Comparison of ENCODE assay signal across 8 mouse cellular contexts in the genomic region with DNA sequence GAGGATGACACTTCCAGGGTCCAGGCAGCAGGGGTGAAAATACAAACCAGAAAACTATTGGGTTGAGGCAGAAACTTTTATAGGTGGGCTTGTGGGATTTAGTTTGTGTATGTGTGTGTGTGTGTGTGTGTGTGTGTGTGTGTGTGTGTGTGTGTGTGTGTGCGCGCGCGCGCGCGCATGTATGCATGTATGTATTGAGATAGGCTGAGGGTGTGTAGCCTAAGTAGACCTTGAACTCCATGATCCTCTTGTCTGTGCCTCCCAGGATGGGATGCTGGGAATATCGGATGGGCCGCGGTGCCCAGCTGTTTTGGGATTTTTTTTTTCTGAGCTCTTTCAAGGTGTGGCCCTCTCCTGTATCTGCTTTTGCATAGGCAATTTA. TPM values are rescaled to one million over a fixed set of nuclear protein-coding genes. Genes with fewer than 3 reads are reported as not detected.
DNase-seq lines count a peak whose midpoint lies in the region; ATAC-seq lines count a peak whose summit lies in the region.

No protein-coding gene starts in this region.

- no peak for ATAC-seq in kidney, embryonic 15.5 days (replicated peaks; ENCODE audit: low FRiP score)
- ATAC-seq in hindbrain, embryonic 12.5 days (ENCODE audit: low FRiP score): no peak
- ATAC-seq in midbrain, embryonic 13.5 days: peak; percentile 19; the same call in 1 of the 2 replicates
- no peak for ATAC-seq in cerebellum, adult (ENCODE audit: insufficient number of reproducible peaks, low FRiP score, low TSS enrichment)

- peaks cover 12% of the 10 kb centered on the region for H3K4me1 ChIP-seq in kidney, embryonic 15.5 days
- H3K4me1 ChIP-seq in hindbrain, embryonic 12.5 days: peaks cover 7% of the 10 kb centered on the region
- H3K4me1 ChIP-seq in midbrain, embryonic 13.5 days (replicated peaks): peaks cover 10% of the 10 kb centered on the region

- peak overlapping the region; percentile 89 for H3K4me2 ChIP-seq in kidney, embryonic 15.5 days
- H3K4me2 ChIP-seq in hindbrain, embryonic 12.5 days (replicated peaks): peak overlapping the region; percentile 77
- peak overlapping the region; percentile 74 for H3K4me2 ChIP-seq in midbrain, embryonic 13.5 days (replicated peaks)

- DNase-seq in kidney, postnatal 36 days: no peak
- DNase-seq in R1 (ENCODE audit: low read depth, low spot score): peak; percentile 22
- DNase-seq in layer of hippocampus, postnatal 25 days (ENCODE audit: extremely low spot score in 1 of 2, low spot score in 1 of 2): no peak
- no peak for DNase-seq in gastrocnemius, postnatal 14 days

- no peak overlapping the region for H3K27ac ChIP-seq in kidney, embryonic 15.5 days
- no peak overlapping the region for H3K27ac ChIP-seq in hindbrain, embryonic 12.5 days
- no peak overlapping the region for H3K27ac ChIP-seq in midbrain, embryonic 13.5 days

- peaks cover 28% of the 10 kb centered on the region for H3K27me3 ChIP-seq in kidney, embryonic 15.5 days
- H3K27me3 ChIP-seq in hindbrain, embryonic 12.5 days: peaks cover 14% of the 10 kb centered on the region
- H3K27me3 ChIP-seq in midbrain, embryonic 13.5 days: peaks cover 16% of the 10 kb centered on the region; the same call in 1 of the 2 replicates

- WGBS in kidney, embryonic 15.5 days: 56% methylated on average over 10 of the region's 10 CpGs
- 83% methylated on average over 3 of the region's 10 CpGs for WGBS in hindbrain, embryonic 12.5 days
- WGBS in midbrain, embryonic 13.5 days: 64% methylated on average over 10 of the region's 10 CpGs

- intact Hi-C loops in gastrocnemius, postnatal 14 days (cut with DNase I; ENCODE audit: low total_unique reads): no loop called here

- H3K36me3 ChIP-seq in kidney, embryonic 15.5 days: peaks cover 33% of the 10 kb centered on the region
- peaks cover 24% of the 10 kb centered on the region for H3K36me3 ChIP-seq in hindbrain, embryonic 12.5 days
- peaks cover 29% of the 10 kb centered on the region for H3K36me3 ChIP-seq in midbrain, embryonic 13.5 days

- H3K9ac ChIP-seq in kidney, embryonic 15.5 days: peak overlapping the region; percentile 75; the same call in 1 of the 2 replicates
- H3K9ac ChIP-seq in hindbrain, embryonic 12.5 days: peak overlapping the region; percentile 85; the same call in 1 of the 2 replicates
- peak overlapping the region; percentile 79; the same call in 1 of the 2 replicates for H3K9ac ChIP-seq in midbrain, embryonic 13.5 days (replicated peaks)

- no peaks in the 10 kb centered on the region for H3K9me3 ChIP-seq in kidney, embryonic 15.5 days (replicated peaks)
- no peaks in the 10 kb centered on the region for H3K9me3 ChIP-seq in hindbrain, embryonic 12.5 days (replicated peaks)
- no peaks in the 10 kb centered on the region for H3K9me3 ChIP-seq in midbrain, embryonic 13.5 days

- H3K4me3 ChIP-seq in kidney, embryonic 15.5 days (replicated peaks): peak overlapping the region; percentile 79
- peak overlapping the region; percentile 82; the same call in 1 of the 2 replicates for H3K4me3 ChIP-seq in hindbrain, embryonic 12.5 days
- H3K4me3 ChIP-seq in midbrain, embryonic 13.5 days (replicated peaks): peak overlapping the region; percentile 68

RNA-seq across cellular contexts. Expression of gene Nle1, which starts 0.4 kb away (rescaled TPM):
- polyA plus RNA-seq in kidney, embryonic 15.5 days (2015; fragmentation: Nextera tagmentation; extraction: Ambion mirVana): 34.9 and 40.0 TPM in 2 replicates
- polyA plus RNA-seq in hindbrain, embryonic 12.5 days (2016; fragmentation: Nextera tagmentation; extraction: Ambion mirVana): 32.1 and 32.7 TPM in 2 replicates
- 31.2 and 32.2 TPM in 2 replicates for polyA plus RNA-seq in midbrain, embryonic 13.5 days (2015; fragmentation: Nextera tagmentation; extraction: Ambion mirVana)
- total RNA-seq in layer of hippocampus, postnatal 25 days (2021): 10 to 100 TPM; 30.9 to 43.0 TPM
- total RNA-seq in gastrocnemius, postnatal 14 days (2021): 10 to 100 TPM in 1 of 2 experiments, 1 to 10 TPM in 1; 8.8 to 11.0 TPM

RNA-seq across cellular contexts. Expression of gene Unc45b, which starts 1.8 kb away (rescaled TPM):
- polyA plus RNA-seq in kidney, embryonic 15.5 days (2015; fragmentation: Nextera tagmentation; extraction: Ambion mirVana): 6.0 and 7.1 TPM in 2 replicates
- 1.4 and 4.1 TPM in 2 replicates for polyA plus RNA-seq in hindbrain, embryonic 12.5 days (2016; fragmentation: Nextera tagmentation; extraction: Ambion mirVana)
- polyA plus RNA-seq in midbrain, embryonic 13.5 days (2015; fragmentation: Nextera tagmentation; extraction: Ambion mirVana): 0.59 and 0.93 TPM in 2 replicates
- 1 to 10 TPM; 1.1 to 2.4 TPM for total RNA-seq in layer of hippocampus, postnatal 25 days (2021)
- 100 to 1,000 TPM; 106 to 108 TPM for total RNA-seq in gastrocnemius, postnatal 14 days (2021)

RNA-seq across cellular contexts. Expression of gene Fndc8, which starts 16.7 kb away (rescaled TPM):
- polyA plus RNA-seq in kidney, embryonic 15.5 days (2015; fragmentation: Nextera tagmentation; extraction: Ambion mirVana): 0.18 and 0.39 TPM in 2 replicates
- polyA plus RNA-seq in hindbrain, embryonic 12.5 days (2016; fragmentation: Nextera tagmentation; extraction: Ambion mirVana): 0.65 and 0.68 TPM in 2 replicates
- polyA plus RNA-seq in midbrain, embryonic 13.5 days (2015; fragmentation: Nextera tagmentation; extraction: Ambion mirVana): 0.48 and 0.62 TPM in 2 replicates
- total RNA-seq in layer of hippocampus, postnatal 25 days (2021): not detected
- total RNA-seq in gastrocnemius, postnatal 14 days (2021): not detected

RNA-seq across cellular contexts. Expression of gene Rad51d, which starts 18.2 kb away (rescaled TPM):
- polyA plus RNA-seq in kidney, embryonic 15.5 days (2015; fragmentation: Nextera tagmentation; extraction: Ambion mirVana): 11.1 and 13.9 TPM in 2 replicates
- polyA plus RNA-seq in hindbrain, embryonic 12.5 days (2016; fragmentation: Nextera tagmentation; extraction: Ambion mirVana): 10.9 and 12.6 TPM in 2 replicates
- polyA plus RNA-seq in midbrain, embryonic 13.5 days (2015; fragmentation: Nextera tagmentation; extraction: Ambion mirVana): 12.1 and 13.8 TPM in 2 replicates
- 10 to 100 TPM; 15.1 to 17.2 TPM for total RNA-seq in layer of hippocampus, postnatal 25 days (2021)
- total RNA-seq in gastrocnemius, postnatal 14 days (2021): 1 to 10 TPM; 5.3 to 5.7 TPM

RNA-seq across cellular contexts. Expression of gene Rffl, which starts 37.6 kb away (rescaled TPM):
- 22.3 and 23.6 TPM in 2 replicates for polyA plus RNA-seq in kidney, embryonic 15.5 days (2015; fragmentation: Nextera tagmentation; extraction: Ambion mirVana)
- 8.9 and 9.6 TPM in 2 replicates for polyA plus RNA-seq in hindbrain, embryonic 12.5 days (2016; fragmentation: Nextera tagmentation; extraction: Ambion mirVana)
- 4.5 and 5.9 TPM in 2 replicates for polyA plus RNA-seq in midbrain, embryonic 13.5 days (2015; fragmentation: Nextera tagmentation; extraction: Ambion mirVana)
- total RNA-seq in layer of hippocampus, postnatal 25 days (2021): 10 to 100 TPM; 13.5 to 14.5 TPM
- total RNA-seq in gastrocnemius, postnatal 14 days (2021): 1 to 10 TPM; 5.4 to 5.7 TPM
